Mouse (Mus musculus) liver, adult 2 months (tissue): ENCODE data around the gene Htr2a.

Source experiments
- CTCF ChIP-seq: fragments of 200-500 bp; IDR thresholded peaks from 2 replicates; pipeline ENCODE4 v1.5.1; 2011; ENCODE audit warnings: low read depth, low read length, control low read depth
- POLR2A ChIP-seq: fragments of 200-500 bp; IDR thresholded peaks from 2 replicates; pipeline ENCODE4 v1.6.1; 2011; ENCODE audit warnings: low read length, control low read depth; ENCODE audit not compliant: insufficient read depth; ENCODE audit errors: extremely low read depth

DNA sequence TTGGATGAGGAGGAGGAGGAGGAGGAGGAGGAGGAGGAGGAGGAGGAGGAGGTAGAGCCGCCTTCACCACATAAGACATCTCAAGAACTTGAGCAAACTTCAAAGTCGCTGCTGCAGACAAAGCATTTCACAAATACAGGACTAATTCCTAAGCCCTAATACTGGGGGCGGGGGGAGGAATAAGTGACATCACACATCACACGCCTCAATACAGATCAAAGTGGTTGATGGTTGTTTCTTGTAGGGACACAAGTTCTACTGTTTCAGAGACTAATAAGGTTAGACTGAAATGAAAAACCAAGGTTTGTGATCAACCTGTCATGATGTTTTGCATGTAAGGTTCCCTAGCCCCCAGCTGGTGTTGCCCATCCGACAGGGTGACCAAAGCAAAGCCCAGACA lies 39.2 kb downstream of the Htr2a start:
- TF ChIP-seq POLR2A (no peak), CTCF (no peak)
